Mouse (Mus musculus): ENCODE data around the gene Fbxo11.

DNA sequence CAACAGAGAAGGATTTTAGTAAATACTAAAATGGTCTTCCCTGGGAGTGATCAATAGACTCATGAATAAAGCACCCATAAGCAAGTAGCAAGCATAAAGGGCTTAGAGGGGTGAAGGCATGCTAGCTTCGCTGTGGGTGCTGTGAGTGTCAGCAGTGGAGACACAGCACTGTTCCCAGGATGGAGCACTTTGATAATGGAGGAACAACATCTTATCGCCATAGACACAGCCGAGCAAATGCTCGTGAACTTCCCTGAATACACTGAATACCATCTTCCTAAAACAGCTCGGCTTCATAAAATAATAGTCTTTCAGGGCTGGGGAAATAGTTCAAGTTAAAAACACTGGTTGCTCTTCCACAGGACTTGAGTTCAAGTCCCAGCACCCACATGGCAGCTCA, 33.3 kb downstream of the Fbxo11 start:
- TF ChIP-seq MYOG (IDR thresholded peaks at IDR 0.05; ENCODE audit: control insufficient read depth, extremely low read depth, insufficient read length) (no peak), CTCF (IDR thresholded peaks at IDR 0.05; ENCODE audit: control insufficient read depth, insufficient read depth, insufficient read length) (no peak), USF1 (IDR thresholded peaks at IDR 0.05; ENCODE audit: low read depth) (no peak)

Data from C2C12 (cell line).